Mouse (Mus musculus): Measurements from ENCODE around the gene Elf4.

- TF ChIP-seq GABPA (IDR thresholded peaks at IDR 0.05; ENCODE audit: insufficient replicate concordance, low read depth, low read length) (no peak), EP300 (IDR thresholded peaks at IDR 0.05; ENCODE audit: low read length) (no peak), CTCF (conservative IDR thresholded peaks at IDR 0.05 in 1 of 2, IDR thresholded peaks at IDR 0.05 in 1 of 2; ENCODE audit: low read depth in 2 of 2, low read length in 2 of 2) (no peak), ZKSCAN1 (IDR thresholded peaks at IDR 0.05; ENCODE audit: borderline replicate concordance, low read depth, low read length) (no peak), CHD2 (IDR thresholded peaks at IDR 0.05; ENCODE audit: low read length) (no peak), POLR2A (IDR thresholded peaks at IDR 0.05; ENCODE audit: low read depth, low read length) (no peak), E2F4 (IDR thresholded peaks at IDR 0.05; ENCODE audit: insufficient replicate concordance, low read depth, low read length) (no peak), ELF1 (IDR thresholded peaks at IDR 0.05; ENCODE audit: low read depth, low read length) (no peak), ZNF384 (IDR thresholded peaks at IDR 0.05; ENCODE audit: low read depth, low read length) (no peak)
Observed at GRCm38 (mm10) chrX:48481687-48482086, 18.8 kb upstream of the Elf4 start.
